Mouse (Mus musculus): Measurements from ENCODE around the gene Thoc7. TPM values are rescaled to one million over a fixed set of nuclear protein-coding genes. Genes with fewer than 3 reads are reported as not detected.

The Thoc7 gene
- polyA plus RNA-seq, 1 experiment, result 13.5 TPM

GRCm38 (mm10) chr14:13982174-13982573, 20.5 kb upstream of the Thoc7 start:
- Histone ChIP-seq H3K27ac (ENCODE audit: insufficient read depth, low read depth, low read length) (no peak overlapping the region), H3K4me3 (ENCODE audit: low read depth, low read length) (no peak overlapping the region), H3K36me3 (ENCODE audit: control insufficient read depth, insufficient read depth, low read length) (no peaks in the 10 kb centered on the region), H3K4me1 (ENCODE audit: control insufficient read depth, insufficient read depth, insufficient read length, low read length) (no peaks in the 10 kb centered on the region), H3K27me3 (ENCODE audit: control insufficient read depth, insufficient read depth, low read length) (no peaks in the 10 kb centered on the region)
- 67% methylated on average over 2 of the region's 2 CpGs for WGBS
- TF ChIP-seq POLR2A (IDR thresholded peaks at IDR 0.05; ENCODE audit: low read depth, low read length) (no peak), CTCF (IDR thresholded peaks at IDR 0.05; ENCODE audit: extremely low read depth, insufficient read length, insufficient replicate concordance, low read depth, low read length) (peak; percentile 22; the same call in 1 of the 2 replicates)

GRCm38 (mm10) chr14:13981286-13981685, 19.6 kb upstream of the Thoc7 start:
- Histone ChIP-seq H3K27ac (ENCODE audit: insufficient read depth, low read depth, low read length) (no peak overlapping the region), H3K4me1 (ENCODE audit: control insufficient read depth, insufficient read depth, insufficient read length, low read length) (no peaks in the 10 kb centered on the region), H3K36me3 (ENCODE audit: control insufficient read depth, insufficient read depth, low read length) (no peaks in the 10 kb centered on the region), H3K27me3 (ENCODE audit: control insufficient read depth, insufficient read depth, low read length) (no peaks in the 10 kb centered on the region), H3K4me3 (ENCODE audit: low read depth, low read length) (no peak overlapping the region)
- WGBS, result 58% methylated on average over 2 of the region's 2 CpGs
- TF ChIP-seq POLR2A (IDR thresholded peaks at IDR 0.05; ENCODE audit: low read depth, low read length), result no peak
- TF ChIP-seq CTCF (IDR thresholded peaks at IDR 0.05; ENCODE audit: extremely low read depth, insufficient read length, insufficient replicate concordance, low read depth, low read length), result no peak

DNA sequence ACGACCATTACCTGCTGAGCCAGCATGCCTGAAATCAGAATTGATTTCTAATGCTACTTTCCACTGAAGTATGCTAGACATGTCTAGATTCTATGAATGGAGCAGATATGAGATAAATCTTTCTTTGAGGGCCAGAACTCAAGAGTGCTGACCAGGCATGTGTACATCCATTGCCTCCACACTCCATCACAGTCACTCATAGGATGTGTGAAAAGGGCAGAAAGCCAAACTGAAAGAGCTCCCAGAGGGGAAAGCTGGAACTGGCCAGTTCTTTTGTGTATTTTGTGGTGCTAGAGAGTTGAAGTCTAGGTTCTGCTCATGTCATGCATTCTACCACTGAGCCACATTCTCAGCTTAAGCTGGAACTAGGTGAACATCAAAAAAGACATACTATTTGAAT, 15.8 kb upstream of the Thoc7 start:
- 69% methylated on average over 1 of the region's 1 CpGs for WGBS
- no peaks in the 10 kb centered on the region for H3K36me3 ChIP-seq (ENCODE audit: control insufficient read depth, insufficient read depth, low read length)
- no peaks in the 10 kb centered on the region for H3K4me1 ChIP-seq (ENCODE audit: control insufficient read depth, insufficient read depth, insufficient read length, low read length)
- no peak overlapping the region for H3K4me3 ChIP-seq (ENCODE audit: low read depth, low read length)
- H3K27me3 ChIP-seq (ENCODE audit: control insufficient read depth, insufficient read depth, low read length), result no peaks in the 10 kb centered on the region
- no peak overlapping the region for H3K27ac ChIP-seq (ENCODE audit: insufficient read depth, low read depth, low read length)
- TF ChIP-seq CTCF (IDR thresholded peaks at IDR 0.05; ENCODE audit: extremely low read depth, insufficient read length, insufficient replicate concordance, low read depth, low read length) (no peak), POLR2A (IDR thresholded peaks at IDR 0.05; ENCODE audit: low read depth, low read length) (no peak)

GRCm38 (mm10) chr14:13971644-13972234, 10.1 kb upstream of the Thoc7 start:
- Histone ChIP-seq H3K36me3 (ENCODE audit: control insufficient read depth, insufficient read depth, low read length) (no peaks in the 10 kb centered on the region), H3K4me3 (ENCODE audit: low read depth, low read length) (no peak overlapping the region), H3K27ac (ENCODE audit: insufficient read depth, low read depth, low read length) (no peak overlapping the region), H3K4me1 (ENCODE audit: control insufficient read depth, insufficient read depth, insufficient read length, low read length) (peaks cover 13% of the 10 kb centered on the region), H3K27me3 (ENCODE audit: control insufficient read depth, insufficient read depth, low read length) (no peaks in the 10 kb centered on the region)
- 34% methylated on average over 6 of the region's 6 CpGs for WGBS
- TF ChIP-seq CTCF (IDR thresholded peaks at IDR 0.05; ENCODE audit: extremely low read depth, insufficient read length, insufficient replicate concordance, low read depth, low read length) (no peak), POLR2A (IDR thresholded peaks at IDR 0.05; ENCODE audit: low read depth, low read length) (no peak)

GRCm38 (mm10) chr14:13970513-13970912, 8.9 kb upstream of the Thoc7 start:
- 33% methylated on average over 3 of the region's 3 CpGs for WGBS
- Histone ChIP-seq H3K4me3 (ENCODE audit: low read depth, low read length) (no peak overlapping the region), H3K36me3 (ENCODE audit: control insufficient read depth, insufficient read depth, low read length) (no peaks in the 10 kb centered on the region), H3K4me1 (ENCODE audit: control insufficient read depth, insufficient read depth, insufficient read length, low read length) (peaks cover 13% of the 10 kb centered on the region), H3K27me3 (ENCODE audit: control insufficient read depth, insufficient read depth, low read length) (no peaks in the 10 kb centered on the region), H3K27ac (ENCODE audit: insufficient read depth, low read depth, low read length) (peak overlapping the region; percentile 63)
- TF ChIP-seq CTCF (IDR thresholded peaks at IDR 0.05; ENCODE audit: extremely low read depth, insufficient read length, insufficient replicate concordance, low read depth, low read length), result no peak
- no peak for TF ChIP-seq POLR2A (IDR thresholded peaks at IDR 0.05; ENCODE audit: low read depth, low read length)

- WGBS, result 93% methylated on average over 5 of the region's 5 CpGs
- no peak overlapping the region for H3K27ac ChIP-seq (ENCODE audit: insufficient read depth, low read depth, low read length)
These were observed 6.8 kb upstream of the Thoc7 start for GRCm38 (mm10) chr14:13968476-13968875.

DNA sequence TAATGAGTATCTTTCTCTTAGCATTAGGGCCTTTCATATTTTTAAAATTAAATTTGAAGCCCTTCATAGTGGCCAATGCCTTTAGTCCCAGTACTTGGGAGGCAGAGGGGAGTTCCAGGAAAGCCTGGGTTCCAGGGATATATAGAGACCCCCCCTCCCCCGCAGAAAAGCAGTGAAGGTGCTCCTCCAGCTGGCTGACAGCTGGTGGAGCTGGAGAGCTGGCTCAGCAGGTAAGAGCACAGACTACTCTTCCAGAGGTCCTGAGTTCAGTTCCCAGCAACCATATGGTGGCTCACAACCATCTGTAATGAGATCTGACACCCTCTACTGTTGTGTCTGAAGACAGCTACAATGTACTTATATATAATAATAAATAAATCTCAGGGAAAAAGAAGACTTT, 6.0 kb upstream of the Thoc7 start:
- Histone ChIP-seq H3K27me3 (ENCODE audit: control insufficient read depth, insufficient read depth, low read length) (no peaks in the 10 kb centered on the region), H3K4me1 (ENCODE audit: control insufficient read depth, insufficient read depth, insufficient read length, low read length) (peaks cover 13% of the 10 kb centered on the region), H3K27ac (ENCODE audit: insufficient read depth, low read depth, low read length) (no peak overlapping the region), H3K4me3 (ENCODE audit: low read depth, low read length) (no peak overlapping the region), H3K36me3 (ENCODE audit: control insufficient read depth, insufficient read depth, low read length) (no peaks in the 10 kb centered on the region)
- TF ChIP-seq CTCF (IDR thresholded peaks at IDR 0.05; ENCODE audit: extremely low read depth, insufficient read length, insufficient replicate concordance, low read depth, low read length), result no peak
- no peak for TF ChIP-seq POLR2A (IDR thresholded peaks at IDR 0.05; ENCODE audit: low read depth, low read length)
- 64% methylated on average over 1 of the region's 1 CpGs for WGBS

More at GRCm38 (mm10) chr14:13968476-13968875, 6.8 kb upstream of the Thoc7 start:
- no peaks in the 10 kb centered on the region for H3K36me3 ChIP-seq (ENCODE audit: control insufficient read depth, insufficient read depth, low read length)
- no peak overlapping the region for H3K4me3 ChIP-seq (ENCODE audit: low read depth, low read length)
- no peak for TF ChIP-seq POLR2A (IDR thresholded peaks at IDR 0.05; ENCODE audit: low read depth, low read length)
- TF ChIP-seq CTCF (IDR thresholded peaks at IDR 0.05; ENCODE audit: extremely low read depth, insufficient read length, insufficient replicate concordance, low read depth, low read length), result no peak
- peaks cover 13% of the 10 kb centered on the region for H3K4me1 ChIP-seq (ENCODE audit: control insufficient read depth, insufficient read depth, insufficient read length, low read length)
- no peaks in the 10 kb centered on the region for H3K27me3 ChIP-seq (ENCODE audit: control insufficient read depth, insufficient read depth, low read length)
